Mouse (Mus musculus): ENCODE data around the gene Nfkb1. TPM values are rescaled to one million over a fixed set of nuclear protein-coding genes. Genes with fewer than 3 reads are reported as not detected.

Nfkb1 gene
- polyA plus RNA-seq, 1 experiment from 2014 or later, result 10.6 TPM

- H3K4me1 ChIP-seq, result peaks cover 23% of the 10 kb centered on the region
These were observed 15.9 kb downstream of the Nfkb1 start for GRCm38 (mm10) chr3:135675480-135675879.

GRCm38 (mm10) chr3:135674716-135675392 is 16.5 kb downstream of the Nfkb1 start:
- Histone ChIP-seq H3K4me1 (peaks cover 23% of the 10 kb centered on the region), H3K9me3 (replicated peaks) (no peaks in the 10 kb centered on the region; the same call in 1 of the 2 replicates), H3K4me3 (no peak overlapping the region), H3K36me3 (no peaks in the 10 kb centered on the region), H3K27ac (replicated peaks) (0 out of 2 replicates have a peak overlapping the region, but pooled peaks have one; percentile 13), H3K27me3 (ENCODE audit: low read depth, poor library complexity, severe bottlenecking) (no peaks in the 10 kb centered on the region)
- no peak for DNase-seq (ENCODE audit: low spot score)
- 78% methylated on average over 13 of the region's 13 CpGs for WGBS

More at GRCm38 (mm10) chr3:135675480-135675879, 15.9 kb downstream of the Nfkb1 start:
- Histone ChIP-seq H3K27me3 (ENCODE audit: low read depth, poor library complexity, severe bottlenecking) (no peaks in the 10 kb centered on the region), H3K27ac (replicated peaks) (no peak overlapping the region), H3K4me3 (no peak overlapping the region), H3K36me3 (no peaks in the 10 kb centered on the region), H3K9me3 (replicated peaks) (no peaks in the 10 kb centered on the region; the same call in 1 of the 2 replicates)
- no peak for DNase-seq (ENCODE audit: low spot score)
- WGBS, result 93% methylated on average over 5 of the region's 5 CpGs

- Histone ChIP-seq H3K27me3 (ENCODE audit: low read depth, poor library complexity, severe bottlenecking) (no peaks in the 10 kb centered on the region), H3K4me1 (peaks cover 23% of the 10 kb centered on the region), H3K36me3 (peaks cover 6% of the 10 kb centered on the region; the same call in 1 of the 2 replicates), H3K4me3 (no peak overlapping the region), H3K9me3 (replicated peaks) (no peaks in the 10 kb centered on the region; the same call in 1 of the 2 replicates), H3K27ac (replicated peaks) (no peak overlapping the region)
- WGBS, result 69% methylated on average over 7 of the region's 7 CpGs
- no peak for DNase-seq (ENCODE audit: low spot score)
These were observed 17.7 kb downstream of the Nfkb1 start for GRCm38 (mm10) chr3:135673695-135674094.

- Histone ChIP-seq H3K27me3 (ENCODE audit: low read depth, poor library complexity, severe bottlenecking) (no peaks in the 10 kb centered on the region), H3K36me3 (peaks cover 7% of the 10 kb centered on the region; the same call in 1 of the 2 replicates), H3K9me3 (replicated peaks) (no peaks in the 10 kb centered on the region; the same call in 1 of the 2 replicates), H3K4me3 (no peak overlapping the region), H3K27ac (replicated peaks) (no peak overlapping the region), H3K4me1 (peaks cover 23% of the 10 kb centered on the region)
- 86% methylated on average over 4 of the region's 4 CpGs for WGBS
- DNase-seq (ENCODE audit: low spot score), result no peak
These were observed 18.3 kb downstream of the Nfkb1 start for GRCm38 (mm10) chr3:135673041-135673440.

GRCm38 (mm10) chr3:135672135-135672534 is 19.2 kb downstream of the Nfkb1 start:
- no peak overlapping the region for H3K4me3 ChIP-seq
- no peak for DNase-seq (ENCODE audit: low spot score)
- H3K9me3 ChIP-seq (replicated peaks), result no peaks in the 10 kb centered on the region; the same call in 1 of the 2 replicates
- no peak overlapping the region for H3K27ac ChIP-seq (replicated peaks)
- H3K27me3 ChIP-seq (ENCODE audit: low read depth, poor library complexity, severe bottlenecking), result no peaks in the 10 kb centered on the region
- H3K4me1 ChIP-seq, result peaks cover 23% of the 10 kb centered on the region
- H3K36me3 ChIP-seq, result peaks cover 10% of the 10 kb centered on the region; the same call in 1 of the 2 replicates
- 89% methylated on average over 5 of the region's 5 CpGs for WGBS

- 91% methylated on average over 4 of the region's 4 CpGs for WGBS
- Histone ChIP-seq H3K27ac (replicated peaks) (no peak overlapping the region), H3K27me3 (ENCODE audit: low read depth, poor library complexity, severe bottlenecking) (no peaks in the 10 kb centered on the region), H3K9me3 (replicated peaks) (no peaks in the 10 kb centered on the region; the same call in 1 of the 2 replicates), H3K4me1 (peaks cover 23% of the 10 kb centered on the region), H3K36me3 (peaks cover 13% of the 10 kb centered on the region; the same call in 1 of the 2 replicates), H3K4me3 (no peak overlapping the region)
- no peak for DNase-seq (ENCODE audit: low spot score)
These were observed 20.5 kb downstream of the Nfkb1 start for GRCm38 (mm10) chr3:135670869-135671268.

GRCm38 (mm10) chr3:135667084-135667483 is 24.3 kb downstream of the Nfkb1 start:
- H3K36me3 ChIP-seq, result peaks cover 31% of the 10 kb centered on the region
- H3K9me3 ChIP-seq (replicated peaks), result no peaks in the 10 kb centered on the region
- no peak overlapping the region for H3K4me3 ChIP-seq
- H3K4me1 ChIP-seq, result peaks cover 5% of the 10 kb centered on the region; the same call in 1 of the 2 replicates
- no peak for DNase-seq (ENCODE audit: low spot score)
- no peak overlapping the region for H3K27ac ChIP-seq (replicated peaks)
- WGBS, result 95% methylated on average over 3 of the region's 3 CpGs
- H3K27me3 ChIP-seq (ENCODE audit: low read depth, poor library complexity, severe bottlenecking), result no peaks in the 10 kb centered on the region

GRCm38 (mm10) chr3:135665777-135666259 is 25.5 kb downstream of the Nfkb1 start:
- peaks cover 5% of the 10 kb centered on the region; the same call in 1 of the 2 replicates for H3K4me1 ChIP-seq
- no peak for DNase-seq (ENCODE audit: low spot score)
- H3K36me3 ChIP-seq, result peaks cover 36% of the 10 kb centered on the region
- no peaks in the 10 kb centered on the region for H3K9me3 ChIP-seq (replicated peaks)
- H3K27me3 ChIP-seq (ENCODE audit: low read depth, poor library complexity, severe bottlenecking), result no peaks in the 10 kb centered on the region
- 90% methylated on average over 6 of the region's 6 CpGs for WGBS
- no peak overlapping the region for H3K4me3 ChIP-seq
- H3K27ac ChIP-seq (replicated peaks), result no peak overlapping the region

- Histone ChIP-seq H3K4me3 (no peak overlapping the region), H3K27me3 (ENCODE audit: low read depth, poor library complexity, severe bottlenecking) (no peaks in the 10 kb centered on the region), H3K36me3 (peaks cover 36% of the 10 kb centered on the region), H3K4me1 (peaks cover 5% of the 10 kb centered on the region; the same call in 1 of the 2 replicates), H3K27ac (replicated peaks) (no peak overlapping the region), H3K9me3 (replicated peaks) (no peaks in the 10 kb centered on the region)
- no peak for DNase-seq (ENCODE audit: low spot score)
- WGBS, result 90% methylated on average over 15 of the region's 15 CpGs
These were observed 29.0 kb downstream of the Nfkb1 start for GRCm38 (mm10) chr3:135662139-135662864.

- Histone ChIP-seq H3K4me3 (no peak overlapping the region), H3K9me3 (replicated peaks) (no peaks in the 10 kb centered on the region), H3K36me3 (peaks cover 36% of the 10 kb centered on the region), H3K4me1 (peaks cover 5% of the 10 kb centered on the region; the same call in 1 of the 2 replicates), H3K27me3 (ENCODE audit: low read depth, poor library complexity, severe bottlenecking) (no peaks in the 10 kb centered on the region), H3K27ac (replicated peaks) (no peak overlapping the region)
- 92% methylated on average over 9 of the region's 9 CpGs for WGBS
- no peak for DNase-seq (ENCODE audit: low spot score)
These were observed 29.6 kb downstream of the Nfkb1 start for GRCm38 (mm10) chr3:135661707-135662106.

- WGBS, result 91% methylated on average over 7 of the region's 7 CpGs
- Histone ChIP-seq H3K9me3 (replicated peaks) (no peaks in the 10 kb centered on the region), H3K4me3 (no peak overlapping the region), H3K36me3 (peaks cover 31% of the 10 kb centered on the region), H3K4me1 (no peaks in the 10 kb centered on the region), H3K27me3 (ENCODE audit: low read depth, poor library complexity, severe bottlenecking) (no peaks in the 10 kb centered on the region), H3K27ac (replicated peaks) (no peak overlapping the region)
- DNase-seq (ENCODE audit: low spot score), result no peak
These were observed 32.7 kb downstream of the Nfkb1 start for GRCm38 (mm10) chr3:135658540-135659097.

GRCm38 (mm10) chr3:135656156-135656555 is 35.2 kb downstream of the Nfkb1 start:
- WGBS, result 93% methylated on average over 4 of the region's 4 CpGs
- H3K36me3 ChIP-seq, result peaks cover 25% of the 10 kb centered on the region
- no peaks in the 10 kb centered on the region for H3K27me3 ChIP-seq (ENCODE audit: low read depth, poor library complexity, severe bottlenecking)
- no peak overlapping the region for H3K4me3 ChIP-seq
- H3K27ac ChIP-seq (replicated peaks), result no peak overlapping the region
- H3K9me3 ChIP-seq (replicated peaks), result no peaks in the 10 kb centered on the region
- H3K4me1 ChIP-seq, result no peaks in the 10 kb centered on the region
- no peak for DNase-seq (ENCODE audit: low spot score)
